Mouse (Mus musculus): ENCODE results near the gene Gm17542. TPM values are rescaled to one million over a fixed set of nuclear protein-coding genes. Genes with fewer than 3 reads are reported as not detected.

Gene Gm17542
- total RNA-seq, 2 experiments from 2014 or later = not detected

Other genes starting within 250 kb of the Gm17542 start
- gene Ccdc138, start 220.3 kb downstream of the Gm17542 start, total RNA-seq (2014; fragmentation: Nextera tagmentation) = 3.8 and 4.3 TPM in 2 replicates
- gene Ccdc138, start 220.3 kb downstream of the Gm17542 start, total RNA-seq (2017) = 0.80 and 1.9 TPM in 2 replicates
- gene Edar, start 42.6 kb downstream of the Gm17542 start, total RNA-seq (2014; fragmentation: Nextera tagmentation) = not detected in 2 replicates
- not detected in 2 replicates for gene Edar, start 42.6 kb downstream of the Gm17542 start, total RNA-seq (2017)
- not detected in 2 replicates for gene Sh3rf3, start 95.1 kb upstream of the Gm17542 start, total RNA-seq (2014; fragmentation: Nextera tagmentation)
- not detected in 2 replicates for gene Sh3rf3, start 95.1 kb upstream of the Gm17542 start, total RNA-seq (2017)